Mouse (Mus musculus) kidney, postnatal 0 days (tissue): Measurements from ENCODE around the gene Bloc1s5. TPM values are rescaled to one million over a fixed set of nuclear protein-coding genes. Genes with fewer than 3 reads are reported as not detected.
"Not testable (repeated sequence)": the region's sequence is repeated elsewhere in the genome, so short reads cannot be mapped to it uniquely, and the experiment has no call there.

Source experiments
- ATAC-seq: fragments of 200-750 bp; cut with Nextera tagmentation; replicated peaks from 2 replicates; pipeline ENCODE4 v1.8.0; 2017; ENCODE audit warnings: low read depth, moderate number of reproducible peaks, moderate TSS enrichment, moderate library complexity; ENCODE audit not compliant: low FRiP score
- DNase-seq: peaks from one replicate; pipeline ENCODE4 v3.0.0-alpha.2; 2016; ENCODE audit warnings: low spot score
- H3K27ac ChIP-seq: fragments of 300-500 bp; sonication (generic); 2 replicates; pipeline ENCODE4 v1.5.1; 2014; ENCODE audit warnings: mild to moderate bottlenecking
- H3K27me3 ChIP-seq: fragments of 300-500 bp; sonication (generic); 2 replicates; pipeline ENCODE4 v1.6.1; 2014; ENCODE audit warnings: low read length, mixed read lengths; ENCODE audit not compliant: insufficient read depth
- H3K36me3 ChIP-seq: fragments of 300-500 bp; sonication (generic); 2 replicates; pipeline ENCODE4 v1.6.1; 2014; ENCODE audit warnings: low read length, mixed read lengths; ENCODE audit not compliant: insufficient read depth
- H3K4me1 ChIP-seq: fragments of 300-500 bp; sonication (generic); replicated peaks from 2 replicates; pipeline ENCODE4 v1.6.1; 2014; ENCODE audit warnings: antibody characterized with exemption, low read length, mixed read lengths; ENCODE audit not compliant: insufficient read depth
- H3K4me2 ChIP-seq: fragments of 300-500 bp; sonication (generic); 2 replicates; pipeline ENCODE4 v1.6.1; 2014; ENCODE audit warnings: mild to moderate bottlenecking, low read length, moderate library complexity, mixed read lengths
- H3K4me3 ChIP-seq: fragments of 300-500 bp; sonication (generic); replicated peaks from 2 replicates; pipeline ENCODE4 v1.5.1; 2014; ENCODE audit warnings: low read depth, low read length
- H3K9ac ChIP-seq: fragments of 300-500 bp; sonication (generic); 2 replicates; pipeline ENCODE4 v1.6.1; 2014; ENCODE audit warnings: low read depth, low read length
- H3K9me3 ChIP-seq: fragments of 300-500 bp; sonication (generic); replicated peaks from 2 replicates; pipeline ENCODE4 v1.6.1; 2016; ENCODE audit warnings: low read length, inconsistent platforms, mixed read lengths
- CTCF ChIP-seq: IDR thresholded peaks from 2 replicates; pipeline ENCODE4 v1.5.1; 2016; ENCODE audit warnings: antibody characterized with exemption, low read depth, mild to moderate bottlenecking, moderate library complexity
- WGBS: fragments of 180-500 bp; shearing (Covaris S2); extraction: QIAGEN DNeasy Blood & Tissue Kit; methylation state at CpG from one replicate; pipeline ENCODE4 v1.1.7; 2014; 5-methylcytosine and 5-hydroxymethylcytosine counted together
- polyA plus RNA-seq: library from polyadenylated mRNA; unstranded; fragments of >200 nt; fragmentation: Nextera tagmentation; extraction: Ambion mirVana; gene quantifications from 2 replicates; pipeline ENCODE4 v1.2.1, GENCODE M21; 2015

Gene Bloc1s5
- polyA plus RNA-seq, result 21.8 and 23.5 TPM in 2 replicates

DNA sequence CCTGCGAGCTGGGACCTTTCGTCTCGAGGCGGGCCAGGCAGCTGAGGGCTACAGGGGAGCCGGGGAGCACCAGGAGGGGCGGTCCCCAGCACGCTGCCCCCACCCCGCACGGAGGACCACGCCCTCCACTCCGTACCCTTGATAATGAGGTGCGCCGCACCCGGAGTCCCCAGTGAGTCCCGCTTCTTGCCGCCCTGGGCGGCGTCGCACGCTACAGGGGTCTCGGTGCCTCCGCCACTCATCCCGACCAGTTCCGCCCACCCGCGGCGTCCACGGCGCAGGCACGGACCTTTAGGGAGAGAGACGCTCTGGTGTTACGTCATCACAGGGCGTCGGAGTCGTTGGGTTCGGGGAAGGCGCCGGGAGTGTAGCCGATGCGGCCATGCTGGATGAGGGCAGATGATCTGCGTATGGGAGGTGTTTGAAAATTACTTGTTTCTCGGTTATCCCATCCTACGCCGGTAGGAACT, at the start of gene Bloc1s5:
Gene Bloc1s5 (minus strand): TSS at position 310 of the 470 bp plus-strand sequence.
- Histone ChIP-seq H3K9me3 (no peaks in the 10 kb centered on the region), H3K36me3 (peaks cover 6% of the 10 kb centered on the region; the same call in 1 of the 2 replicates), H3K4me2 (peak within 1 kb of the TSS; percentile 88), H3K9ac (peak within 1 kb of the TSS; percentile 84), H3K4me1 (no peaks in the 10 kb centered on the region), H3K4me3 (peak within 1 kb of the TSS; percentile 90), H3K27me3 (no peaks in the 10 kb centered on the region), H3K27ac (peak within 1 kb of the TSS; percentile 62)
- peak; percentile 97 for ATAC-seq
- no peak for TF ChIP-seq CTCF
- WGBS, result under 1% methylated on average over 43 of the region's 44 CpGs
- DNase-seq, result peak; percentile 96

DNA sequence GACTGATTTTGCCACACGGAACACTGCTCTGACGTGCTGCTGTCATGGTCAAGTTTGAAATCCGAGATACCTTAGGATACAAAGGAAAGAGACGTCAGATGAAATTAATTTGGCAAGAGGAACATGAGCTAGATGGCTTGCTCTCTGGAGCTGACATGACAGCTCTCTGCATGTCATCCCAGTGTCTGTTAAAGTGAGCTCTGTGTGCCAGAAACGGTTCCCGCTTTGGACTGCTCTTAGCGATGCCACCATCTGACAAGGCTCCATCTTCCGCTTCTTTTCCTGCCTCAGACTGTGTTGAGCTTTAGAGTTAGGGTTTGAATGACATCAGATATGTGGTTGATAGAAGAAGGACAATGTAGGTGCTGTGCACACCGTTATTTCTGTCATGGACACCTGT, 37.4 kb upstream of the Bloc1s5 start:
- Histone ChIP-seq H3K36me3 (no peaks in the 10 kb centered on the region), H3K27ac (no peak overlapping the region), H3K4me2 (no peak overlapping the region), H3K27me3 (no peaks in the 10 kb centered on the region), H3K9ac (no peak overlapping the region), H3K4me1 (no peaks in the 10 kb centered on the region), H3K9me3 (no peaks in the 10 kb centered on the region), H3K4me3 (no peak overlapping the region)
- no peak for TF ChIP-seq CTCF
- DNase-seq (no peak), ATAC-seq (no peak)
- WGBS, result 80% methylated on average over 9 of the region's 9 CpGs

- not testable (repeated sequence) for H3K4me2 ChIP-seq, H3K4me1 ChIP-seq, H3K27me3 ChIP-seq, H3K9me3 ChIP-seq, H3K36me3 ChIP-seq, ATAC-seq, H3K9ac ChIP-seq, H3K4me3 ChIP-seq, DNase-seq, H3K27ac ChIP-seq
- WGBS, result 90% methylated on average over 6 of the region's 6 CpGs
Measured at GRCm38 (mm10) chr13:38671451-38671850, 36.5 kb upstream of the Bloc1s5 start.

DNA sequence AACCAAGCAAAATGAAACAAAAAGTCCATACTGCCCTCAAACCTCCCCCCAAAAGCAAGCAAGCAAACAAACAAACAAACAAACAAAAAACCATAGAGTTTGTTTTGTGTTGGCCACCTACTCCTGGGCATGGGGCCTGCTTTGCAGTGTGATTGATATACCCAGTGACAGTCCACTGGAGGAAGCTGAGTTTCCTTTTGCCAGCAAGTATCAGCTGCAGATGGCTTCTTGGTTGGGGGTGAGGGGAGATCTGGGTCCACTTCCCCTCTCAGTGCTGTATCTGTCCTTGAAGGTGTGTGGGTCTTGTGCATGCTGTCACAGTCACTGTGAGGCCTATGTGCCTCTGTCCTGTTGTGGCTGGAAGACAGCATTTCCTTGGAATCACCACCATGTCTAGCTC, 35.1 kb upstream of the Bloc1s5 start:
- TF ChIP-seq CTCF, result no peak
- no peak overlapping the region for H3K9ac ChIP-seq
- DNase-seq (no peak), ATAC-seq (no peak)
- no peaks in the 10 kb centered on the region for H3K36me3 ChIP-seq
- no peaks in the 10 kb centered on the region for H3K9me3 ChIP-seq
- no peak overlapping the region for H3K4me3 ChIP-seq
- no peak overlapping the region for H3K4me2 ChIP-seq
- no peak overlapping the region for H3K27ac ChIP-seq
- no peaks in the 10 kb centered on the region for H3K4me1 ChIP-seq
- no peaks in the 10 kb centered on the region for H3K27me3 ChIP-seq

GRCm38 (mm10) chr13:38668514-38668913, 33.6 kb upstream of the Bloc1s5 start:
- Histone ChIP-seq H3K4me2 (no peak overlapping the region), H3K9ac (no peak overlapping the region), H3K27ac (no peak overlapping the region), H3K9me3 (no peaks in the 10 kb centered on the region), H3K27me3 (no peaks in the 10 kb centered on the region), H3K36me3 (no peaks in the 10 kb centered on the region), H3K4me3 (no peak overlapping the region), H3K4me1 (no peaks in the 10 kb centered on the region)
- no peak for ATAC-seq
- no peak for DNase-seq
- 36% methylated on average over 2 of the region's 2 CpGs for whole genome bisulfite sequencing
- peak; percentile 64 for TF ChIP-seq CTCF

DNA sequence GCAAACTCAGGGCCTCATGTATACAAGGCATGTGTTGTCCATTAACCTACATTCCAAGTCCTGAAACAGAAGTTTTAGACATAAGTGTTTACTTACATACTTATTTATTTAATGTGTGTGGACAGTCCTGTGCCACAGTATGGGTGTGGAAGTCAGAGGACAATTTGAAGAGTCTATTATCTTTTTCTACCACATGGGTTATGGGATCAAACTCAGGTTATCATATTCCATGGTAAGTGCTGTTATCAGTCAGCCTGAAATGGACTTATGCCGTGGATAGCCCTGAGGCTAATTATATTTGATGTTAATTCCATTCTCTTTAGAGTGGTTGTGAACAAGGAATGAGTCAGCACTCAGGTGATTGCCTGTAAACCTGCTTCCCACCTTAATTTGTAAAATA, 29.8 kb upstream of the Bloc1s5 start:
- no peak for TF ChIP-seq CTCF
- Histone ChIP-seq H3K27ac (no peak overlapping the region), H3K9me3 (no peaks in the 10 kb centered on the region), H3K9ac (no peak overlapping the region), H3K4me3 (no peak overlapping the region), H3K36me3 (no peaks in the 10 kb centered on the region), H3K4me2 (no peak overlapping the region), H3K4me1 (no peaks in the 10 kb centered on the region), H3K27me3 (no peaks in the 10 kb centered on the region)
- ATAC-seq (no peak), DNase-seq (no peak)
- 66% methylated on average over 1 of the region's 1 CpGs for WGBS

DNA sequence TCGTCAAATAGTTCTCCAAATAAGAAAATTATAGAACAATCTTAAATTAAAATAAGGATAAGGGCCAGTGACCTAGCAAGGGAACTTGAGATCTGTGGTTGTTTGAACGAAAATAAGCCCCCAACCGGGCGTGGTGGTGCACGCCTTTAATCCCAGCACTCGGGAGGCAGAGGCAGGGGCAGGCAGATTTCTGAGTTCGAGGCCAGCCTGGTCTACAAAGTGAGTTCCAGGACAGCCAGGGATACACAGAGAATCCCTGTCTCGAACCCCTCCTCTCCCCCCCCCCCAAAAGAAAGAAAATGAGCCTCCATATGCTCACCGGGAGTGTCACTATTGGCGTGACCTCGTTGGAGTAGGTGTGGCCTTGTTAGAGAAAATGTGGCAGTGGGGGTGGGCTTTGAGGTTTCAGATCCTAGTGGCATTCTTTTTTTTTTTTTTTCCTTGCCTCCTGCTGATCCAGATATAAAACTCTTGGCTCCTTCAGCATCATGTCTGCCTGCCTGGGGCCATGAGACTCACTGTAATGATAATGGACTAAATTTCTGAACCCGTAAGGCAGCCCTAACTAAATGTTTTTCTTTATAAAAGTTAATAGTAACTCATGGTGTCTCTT, 24.7 kb upstream of the Bloc1s5 start:
- Histone ChIP-seq H3K9me3 (no peaks in the 10 kb centered on the region), H3K4me1 (peaks cover 5% of the 10 kb centered on the region), H3K9ac (no peak overlapping the region), H3K27me3 (no peaks in the 10 kb centered on the region), H3K36me3 (peaks cover 11% of the 10 kb centered on the region; the same call in 1 of the 2 replicates), H3K4me2 (no peak overlapping the region), H3K27ac (no peak overlapping the region), H3K4me3 (no peak overlapping the region)
- no peak for TF ChIP-seq CTCF
- 92% methylated on average over 12 of the region's 12 CpGs for WGBS
- ATAC-seq, result no peak
- no peak for DNase-seq
